Mouse (Mus musculus): ENCODE data around the gene Tom1l2.

Gene Tom1l2

GRCm38 (mm10) chr11:60306834-60307233 is 45.9 kb downstream of the Tom1l2 start:
- in situ Hi-C loops (cut with MboI, MseI): no loop called here

DNA sequence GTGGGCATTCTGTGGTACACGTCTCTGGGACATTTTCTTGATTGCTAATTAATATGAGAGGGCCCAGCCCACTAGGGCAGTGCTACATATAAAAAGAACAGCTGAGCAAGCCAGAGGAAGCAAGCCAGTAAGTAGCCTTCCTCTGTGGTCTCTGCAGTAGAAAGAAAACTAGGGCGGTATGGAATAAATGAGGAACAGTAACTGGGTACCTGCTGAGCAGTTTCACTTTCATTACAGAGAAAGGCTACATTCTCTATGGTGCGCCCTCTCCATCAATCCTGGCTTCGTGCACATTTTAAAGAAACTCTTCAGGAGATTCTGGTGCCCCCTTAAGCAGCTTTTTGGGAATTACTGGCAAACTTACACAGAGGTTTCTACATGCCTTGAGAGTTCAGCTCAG is 47.1 kb downstream of the Tom1l2 start:
- in situ Hi-C loops (cut with MboI, MseI): no loop called here

DNA sequence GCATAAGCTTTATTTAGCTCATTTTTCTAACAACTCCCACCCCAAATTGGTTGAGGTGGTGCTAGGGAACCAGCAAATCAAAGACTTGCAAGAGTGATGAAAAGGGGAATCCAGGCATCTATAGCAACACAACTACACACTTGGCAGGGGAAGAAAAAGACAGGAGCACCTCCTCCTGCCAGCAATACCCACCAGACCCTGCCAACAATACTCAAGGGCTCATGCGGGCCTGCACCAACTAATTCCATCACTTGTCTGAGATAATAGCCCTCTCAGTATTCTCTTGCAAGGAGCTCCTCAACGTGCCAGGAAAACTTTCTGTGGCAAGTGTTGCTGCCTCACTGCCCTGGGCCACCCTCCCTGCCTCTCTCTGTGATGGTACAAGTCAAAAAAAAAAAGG is 49.2 kb downstream of the Tom1l2 start:
- in situ Hi-C loops (cut with MboI, MseI): no loop called here

- in situ Hi-C loops (cut with MboI, MseI): no loop called here
These were observed 50.2 kb downstream of the Tom1l2 start for GRCm38 (mm10) chr11:60302354-60303083.

DNA sequence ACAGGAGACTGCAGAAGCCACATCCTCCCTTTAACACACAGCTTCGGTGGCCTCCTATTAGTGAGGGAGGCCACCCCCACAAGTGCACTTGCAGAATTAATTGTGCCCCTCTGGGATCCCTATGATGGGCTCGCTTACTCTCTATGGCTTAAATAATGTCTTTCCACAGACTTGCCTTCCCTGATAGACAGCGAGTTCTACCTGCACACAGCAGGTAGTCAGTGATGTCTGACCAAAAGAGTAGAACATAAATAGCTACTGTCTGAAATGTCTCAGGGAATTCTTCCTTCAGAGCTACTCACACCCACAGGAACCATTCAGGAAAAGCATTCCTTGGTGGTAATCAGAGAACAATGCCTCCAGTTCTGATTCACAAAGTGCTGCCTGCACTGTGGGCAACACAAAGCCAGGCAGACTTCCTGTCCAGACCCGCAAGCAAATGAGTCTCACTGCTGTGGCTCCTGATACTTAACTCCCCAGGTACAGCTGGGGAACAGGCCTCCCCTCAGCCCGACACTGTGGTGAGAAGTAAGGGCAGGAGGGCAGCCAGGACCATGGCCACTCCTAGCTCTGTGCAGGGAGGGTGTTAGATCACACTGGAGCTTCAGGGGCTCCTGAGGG is 51.0 kb downstream of the Tom1l2 start:
- in situ Hi-C loops (cut with MboI, MseI): no loop called here

DNA sequence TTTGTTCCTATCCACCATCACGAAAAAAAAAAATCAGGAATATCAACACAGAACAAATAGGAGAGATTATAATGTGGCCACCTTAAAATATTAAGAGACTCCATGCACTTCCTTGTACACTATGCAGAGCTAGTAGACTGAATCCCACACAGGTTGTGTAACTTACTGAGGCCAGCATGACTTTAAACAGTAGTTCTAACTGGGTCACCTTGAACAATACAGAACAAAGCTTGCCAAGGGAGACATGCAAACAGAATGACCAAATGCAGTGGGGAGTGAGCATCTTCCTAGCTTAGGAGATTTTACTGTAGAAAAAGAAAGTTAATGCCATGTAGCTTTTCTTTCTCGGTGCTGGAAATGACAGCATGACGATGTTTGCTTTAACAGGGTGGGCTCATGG is 52.4 kb downstream of the Tom1l2 start:
- in situ Hi-C loops (cut with MboI, MseI): no loop called here

- in situ Hi-C loops (cut with MboI, MseI): no loop called here
These were observed 54.9 kb downstream of the Tom1l2 start for GRCm38 (mm10) chr11:60297772-60298171.

DNA sequence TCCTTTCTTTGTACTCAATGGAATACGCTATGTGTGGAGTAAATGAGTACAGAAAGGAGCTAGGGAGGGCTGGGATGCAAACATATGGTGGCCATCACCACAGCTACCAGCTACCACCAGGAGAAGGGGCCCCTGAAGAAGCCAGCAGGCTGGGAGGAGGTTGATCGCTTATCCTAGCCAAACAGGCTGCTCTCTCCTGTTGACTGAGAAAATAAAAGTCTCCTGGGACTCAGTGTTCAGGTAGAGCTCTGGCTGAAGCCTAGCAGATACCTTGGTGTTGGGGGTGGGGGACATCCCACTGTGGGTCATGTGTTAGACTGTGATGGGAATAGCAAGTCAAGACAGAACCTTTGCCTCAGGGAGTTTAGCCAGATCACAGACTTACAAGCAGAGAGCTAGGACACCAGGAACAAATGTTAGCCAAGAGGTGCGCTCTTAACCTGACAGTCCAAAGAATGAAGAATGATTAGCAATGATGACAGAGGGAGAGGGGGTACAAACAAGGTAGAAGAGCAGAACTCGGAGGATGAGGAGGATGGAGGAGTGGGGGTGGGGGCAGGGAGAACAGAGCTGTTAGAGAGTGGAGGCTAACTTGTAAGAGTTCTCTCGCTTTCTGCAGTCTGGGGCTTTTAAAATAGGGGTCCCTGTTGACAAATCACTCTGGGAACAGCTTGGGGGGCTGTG is 57.9 kb downstream of the Tom1l2 start:
- in situ Hi-C loops (cut with MboI, MseI): no loop called here

- in situ Hi-C loops (cut with MboI, MseI): no loop called here
These were observed 58.7 kb downstream of the Tom1l2 start for GRCm38 (mm10) chr11:60293683-60294629.

- in situ Hi-C loops (cut with MboI, MseI): no loop called here
These were observed 60.0 kb downstream of the Tom1l2 start for GRCm38 (mm10) chr11:60292718-60293117.

DNA sequence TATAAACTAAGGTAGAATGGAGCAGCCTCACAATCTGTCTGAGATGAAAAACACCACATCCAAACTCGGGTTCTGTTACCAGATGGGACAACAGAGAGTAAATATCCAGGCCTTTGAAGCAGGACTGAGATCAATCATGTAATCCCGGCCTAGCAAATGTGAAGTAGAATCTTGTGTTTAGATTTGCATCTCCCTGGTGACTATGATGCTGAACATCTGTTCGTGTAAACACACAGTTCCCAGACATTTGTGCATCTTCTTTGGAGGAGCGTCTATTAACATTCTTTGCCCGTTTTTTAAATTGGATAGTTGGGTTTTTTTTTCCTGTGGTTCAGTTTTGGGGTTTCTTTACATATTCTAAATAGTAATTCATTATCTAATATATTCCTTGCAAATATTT is 63.7 kb downstream of the Tom1l2 start:
- in situ Hi-C loops (cut with MboI, MseI): no loop called here

GRCm38 (mm10) chr11:60286311-60286710 is 66.4 kb downstream of the Tom1l2 start:
- in situ Hi-C loops (cut with MboI, MseI): no loop called here

GRCm38 (mm10) chr11:60280429-60281414 is 72.0 kb downstream of the Tom1l2 start:
- in situ Hi-C loops (cut with MboI, MseI): no loop called here

- in situ Hi-C loops (cut with MboI, MseI): no loop called here
These were observed 73.2 kb downstream of the Tom1l2 start for GRCm38 (mm10) chr11:60279483-60279882.

- in situ Hi-C loops (cut with MboI, MseI): no loop called here
These were observed 74.9 kb downstream of the Tom1l2 start for GRCm38 (mm10) chr11:60277771-60278170.

DNA sequence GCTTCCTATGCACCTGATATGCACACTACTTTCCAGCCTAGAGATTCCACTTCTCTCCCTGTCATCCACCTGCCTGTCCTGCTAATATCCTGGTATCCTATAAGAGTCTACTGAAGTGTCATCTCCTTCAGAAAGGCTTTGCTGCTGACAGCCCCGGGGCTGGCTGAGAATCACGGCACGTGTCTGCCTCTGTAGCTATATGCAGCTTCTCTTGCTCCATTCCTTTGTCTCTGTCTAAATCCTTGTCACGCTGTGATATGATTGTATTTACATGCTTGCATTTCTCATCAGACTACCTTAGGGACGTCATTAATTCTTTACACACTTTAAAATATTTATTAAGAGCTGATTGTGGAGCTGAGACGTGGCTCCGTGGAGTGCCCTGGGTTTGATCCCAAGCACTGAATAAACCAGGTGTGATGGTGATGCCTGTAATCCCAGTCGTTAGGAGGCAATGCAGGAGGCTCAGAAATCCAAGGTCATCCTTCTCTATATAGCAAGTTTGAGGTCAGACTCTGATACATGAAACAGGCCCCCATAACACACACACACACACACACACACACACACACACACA is 75.5 kb downstream of the Tom1l2 start:
- in situ Hi-C loops (cut with MboI, MseI): no loop called here

GRCm38 (mm10) chr11:60276408-60277093 is 76.2 kb downstream of the Tom1l2 start:
- in situ Hi-C loops (cut with MboI, MseI): no loop called here

GRCm38 (mm10) chr11:60273273-60273805 is 79.4 kb downstream of the Tom1l2 start:
- in situ Hi-C loops (cut with MboI, MseI): no loop called here

DNA sequence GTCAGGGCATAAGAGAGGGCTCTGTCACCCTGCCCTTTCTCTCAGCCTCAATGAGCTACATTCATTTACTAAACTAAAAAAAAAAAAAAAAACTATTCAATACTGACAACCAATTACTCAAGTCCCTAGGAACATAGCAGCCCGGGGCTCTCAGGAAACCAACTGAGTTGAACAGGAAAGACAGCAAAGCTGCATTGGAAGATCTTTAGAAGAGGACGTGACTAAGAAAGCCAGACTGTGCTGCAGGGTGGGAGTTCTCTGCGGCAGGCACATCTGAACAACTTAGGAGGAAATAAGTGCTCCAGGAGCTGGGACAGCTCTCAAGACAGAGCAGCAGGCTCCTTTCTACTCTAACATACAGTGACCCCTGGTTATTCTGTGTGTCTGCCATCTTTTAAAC is 84.1 kb downstream of the Tom1l2 start:
- in situ Hi-C loops (cut with MboI, MseI): no loop called here

Measured in regulatory T cell (primary cell).